Mouse (Mus musculus) E14TG2a.4 (cell line): ENCODE measurements around the gene Nfkb2.

Source experiments
- H3K27me3 ChIP-seq: 2 replicates; pipeline ENCODE4 v1.6.1; 2014; ENCODE audit warnings: low read length, control low read depth; ENCODE audit not compliant: insufficient read depth
- H3K36me3 ChIP-seq: 2 replicates; pipeline ENCODE4 v1.6.1; 2014; ENCODE audit warnings: low read length, control low read depth; ENCODE audit not compliant: insufficient read depth
- H3K4me1 ChIP-seq: replicated peaks from 2 replicates; pipeline ENCODE4 v1.6.1; 2014; ENCODE audit warnings: low read depth, low read length, control low read depth
- H3K4me3 ChIP-seq: replicated peaks from 2 replicates; pipeline ENCODE4 v1.5.1; 2014; ENCODE audit warnings: mild to moderate bottlenecking, low read length
- H3K9me3 ChIP-seq: 2 replicates; pipeline ENCODE4 v1.6.1; 2014; ENCODE audit warnings: low read length, control low read depth
- CTCF ChIP-seq: conservative IDR thresholded peaks from 2 replicates; pipeline ENCODE4 v1.5.1; 2014; ENCODE audit warnings: low read length
- NANOG ChIP-seq: IDR thresholded peaks from 2 replicates; pipeline ENCODE4 v1.6.1; 2014; ENCODE audit warnings: borderline replicate concordance, low read length, mixed read lengths
- POU5F1 ChIP-seq: IDR thresholded peaks from 2 replicates; pipeline ENCODE4 v1.6.1; 2014; ENCODE audit warnings: low read length, borderline replicate concordance

The Nfkb2 gene

DNA sequence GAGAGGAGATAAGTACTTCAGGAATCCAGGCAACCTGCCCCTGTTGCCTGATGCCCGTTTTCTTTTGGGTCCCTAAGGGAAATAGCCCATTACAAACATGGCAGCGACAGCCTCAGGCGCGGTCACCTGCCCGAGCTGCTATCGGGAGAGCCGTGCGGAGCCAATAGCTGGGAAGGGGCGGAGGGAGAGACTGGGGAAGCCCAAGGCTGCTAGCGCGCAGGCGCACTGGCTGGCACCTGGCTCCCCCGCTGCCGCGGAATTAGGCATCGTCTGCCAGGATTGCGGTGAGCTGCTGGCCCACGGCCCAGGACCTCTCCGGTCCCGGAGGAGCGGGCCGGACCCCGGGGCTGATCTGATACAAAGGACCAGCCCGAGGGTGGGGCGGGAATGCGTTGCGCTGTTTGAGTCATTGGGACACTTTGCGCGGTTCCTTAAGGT lies 52.6 kb downstream of the Nfkb2 start:
- H3K9me3 ChIP-seq: no peaks in the 10 kb centered on the region
- H3K27me3 ChIP-seq: peaks cover 17% of the 10 kb centered on the region
- no peak for TF ChIP-seq CTCF
- H3K4me1 ChIP-seq: peaks cover 43% of the 10 kb centered on the region
- peaks cover 4% of the 10 kb centered on the region; the same call in 1 of the 2 replicates for H3K36me3 ChIP-seq
- peak overlapping the region; percentile 85 for H3K4me3 ChIP-seq

DNA sequence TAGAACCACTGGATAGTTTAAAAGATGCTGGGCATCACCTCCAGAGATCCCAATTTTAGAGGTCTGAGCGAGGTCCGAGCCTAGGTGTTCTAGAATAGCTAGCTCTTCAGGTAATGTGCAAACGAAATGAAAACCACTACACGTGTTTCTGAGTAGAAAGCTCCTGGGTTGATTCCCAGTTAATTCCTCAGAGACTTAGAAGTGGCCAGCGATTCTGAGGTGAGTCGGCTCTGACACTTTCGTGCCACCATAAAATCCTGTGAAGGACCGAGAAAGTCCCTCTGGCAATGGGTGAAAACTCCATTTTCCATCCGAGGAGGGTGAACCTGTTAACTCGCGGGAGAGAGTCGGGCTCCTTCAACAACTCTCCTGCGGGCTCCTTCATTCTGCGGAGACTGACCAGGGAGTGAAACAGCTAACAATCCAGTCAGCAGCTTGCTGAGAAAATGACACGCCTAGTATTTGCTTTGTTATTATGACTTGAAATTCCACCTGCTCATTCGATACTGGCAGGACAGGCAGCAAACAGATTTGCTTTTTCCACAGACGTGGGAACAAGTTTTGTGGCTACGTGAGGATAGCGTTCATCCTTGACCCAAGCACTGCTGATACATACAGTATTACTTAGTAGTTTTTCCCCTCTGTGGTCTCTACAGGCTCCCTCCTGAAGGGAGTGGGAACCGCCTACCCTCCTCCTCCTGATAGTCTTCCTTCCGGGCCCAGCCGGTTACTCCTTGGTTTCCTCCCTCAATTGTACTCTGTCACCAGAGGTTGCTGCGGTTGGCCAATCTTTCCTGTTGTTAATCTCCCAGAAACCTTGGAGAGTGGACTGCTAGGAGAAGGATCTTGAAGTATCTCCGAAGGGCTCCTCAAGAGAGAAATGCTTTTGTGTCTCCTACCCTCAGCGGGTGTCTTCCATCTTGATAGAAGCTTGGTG lies 53.5 kb downstream of the Nfkb2 start:
- Histone ChIP-seq H3K4me1 (peaks cover 51% of the 10 kb centered on the region), H3K9me3 (no peaks in the 10 kb centered on the region)

DNA sequence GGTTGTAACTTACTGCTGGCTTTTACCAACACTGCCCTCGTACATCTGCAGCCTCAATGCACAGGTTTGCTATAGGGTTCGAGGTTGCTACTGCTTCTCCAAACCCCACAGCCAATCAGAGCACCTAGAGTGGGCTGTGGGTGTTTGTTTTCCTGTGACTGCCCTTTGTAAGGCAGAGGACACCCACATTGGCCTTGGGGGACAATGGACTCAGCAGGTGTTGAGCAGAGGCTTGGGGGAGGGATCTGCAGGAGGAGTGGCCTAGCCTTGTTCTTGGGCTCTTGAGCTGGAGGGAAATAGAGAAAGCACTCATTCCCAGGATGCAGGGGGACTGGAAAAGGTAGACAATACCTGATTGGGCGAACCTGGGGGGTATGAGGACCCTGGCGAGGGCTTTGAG lies 54.3 kb downstream of the Nfkb2 start:
- peak; percentile 43; the same call in 1 of the 2 replicates for TF ChIP-seq NANOG
- no peak for TF ChIP-seq POU5F1
- TF ChIP-seq CTCF: no peak
- Histone ChIP-seq H3K36me3 (peaks cover 4% of the 10 kb centered on the region; the same call in 1 of the 2 replicates), H3K4me3 (peak overlapping the region; percentile 85), H3K27me3 (peaks cover 7% of the 10 kb centered on the region; the same call in 1 of the 2 replicates), H3K9me3 (no peaks in the 10 kb centered on the region), H3K4me1 (peaks cover 58% of the 10 kb centered on the region)

More for the DNA sequence above, 53.5 kb downstream of the Nfkb2 start:
- Histone ChIP-seq H3K4me3 (peak overlapping the region; percentile 85), H3K36me3 (peaks cover 4% of the 10 kb centered on the region; the same call in 1 of the 2 replicates), H3K27me3 (peaks cover 9% of the 10 kb centered on the region)
- TF ChIP-seq NANOG (no peak), CTCF (no peak), POU5F1 (no peak)
